Mouse (Mus musculus): ENCODE data around the gene Dus4l.
"Not testable (repeated sequence)": the region's sequence is repeated elsewhere in the genome, so short reads cannot be mapped to it uniquely, and the experiment has no call there.

The Dus4l gene

DNA sequence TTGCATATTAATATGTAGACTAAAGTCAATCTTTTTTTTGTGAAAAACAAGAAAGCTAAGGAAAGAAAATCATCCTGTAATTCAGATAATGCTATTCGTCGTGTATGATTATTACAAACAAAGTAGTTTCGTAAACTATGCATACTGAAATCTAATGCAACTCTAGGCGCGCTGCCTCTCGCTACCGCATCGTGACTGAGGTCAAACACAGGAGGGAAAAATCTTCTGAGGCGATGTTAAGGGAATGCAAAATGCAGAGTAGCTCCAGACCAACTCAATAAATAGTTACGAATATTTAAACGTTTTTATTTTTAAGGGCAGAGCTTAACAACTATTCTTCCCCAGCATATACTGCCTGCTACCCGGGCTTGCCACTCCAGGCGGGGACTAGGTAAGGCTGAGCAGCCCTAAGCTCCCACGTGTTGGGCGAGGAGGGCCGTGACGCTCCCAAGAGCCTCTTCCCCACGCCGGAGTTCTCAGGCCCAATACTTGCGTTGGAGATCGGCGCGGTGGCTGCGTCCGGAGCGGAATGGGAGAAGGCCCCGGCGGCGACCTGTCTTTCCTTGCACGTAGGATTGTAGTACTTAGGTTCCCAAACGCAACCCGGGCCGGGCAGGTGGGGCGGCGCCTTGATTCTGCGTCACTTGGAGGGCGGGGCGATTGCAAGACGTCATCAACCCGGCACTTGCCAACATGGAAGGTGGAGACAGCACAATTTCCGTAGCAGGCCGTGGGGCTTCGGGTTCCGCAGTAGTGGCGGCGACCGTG, at the start of gene Dus4l, which contains the start of gene Cog5:
Gene Dus4l (minus strand): TSS at position 630 of the 768 bp plus-strand sequence.
Gene Cog5 (plus strand): TSS at position 673 of the 768 bp plus-strand sequence.
- DNase-seq (ENCODE audit: extremely low read depth, low read depth) = peak; percentile 73

- no peak for DNase-seq (ENCODE audit: extremely low read depth, low read depth)
Measured at GRCm38 (mm10) chr12:31703904-31704303, 49.3 kb upstream of the Dus4l start.

- no peak for DNase-seq (ENCODE audit: extremely low read depth, low read depth)
Measured at GRCm38 (mm10) chr12:31701411-31701810, 46.8 kb upstream of the Dus4l start.

- no peak for DNase-seq (ENCODE audit: extremely low read depth, low read depth)
Measured at GRCm38 (mm10) chr12:31700623-31701347, 46.2 kb upstream of the Dus4l start.

GRCm38 (mm10) chr12:31693278-31693677, 38.7 kb upstream of the Dus4l start:
- peak; percentile 8 for DNase-seq (ENCODE audit: extremely low read depth, low read depth)

- no peak for DNase-seq (ENCODE audit: extremely low read depth, low read depth)
Measured at GRCm38 (mm10) chr12:31686679-31687078, 32.1 kb upstream of the Dus4l start.

DNA sequence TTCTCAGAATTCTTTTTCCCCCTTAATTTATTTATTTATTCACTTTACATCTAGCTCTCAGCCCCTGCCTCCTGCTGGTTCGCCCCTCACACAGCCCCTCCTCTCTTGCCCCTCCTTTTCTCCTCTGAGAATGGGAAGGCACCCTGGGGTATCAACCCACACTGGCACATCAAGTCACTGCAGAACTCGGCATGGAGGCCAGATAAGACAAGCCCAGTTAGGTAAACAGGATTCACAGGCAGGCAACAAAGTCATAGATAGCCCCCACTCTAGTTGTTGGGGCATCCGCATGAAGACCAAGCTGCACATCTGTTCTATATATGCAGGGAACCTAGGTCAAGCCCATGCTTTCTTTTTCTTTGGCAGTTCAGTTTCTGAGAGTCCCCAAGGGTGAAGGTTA, 12.6 kb upstream of the Dus4l start:
- DNase-seq (ENCODE audit: extremely low read depth, low read depth) = no peak

DNA sequence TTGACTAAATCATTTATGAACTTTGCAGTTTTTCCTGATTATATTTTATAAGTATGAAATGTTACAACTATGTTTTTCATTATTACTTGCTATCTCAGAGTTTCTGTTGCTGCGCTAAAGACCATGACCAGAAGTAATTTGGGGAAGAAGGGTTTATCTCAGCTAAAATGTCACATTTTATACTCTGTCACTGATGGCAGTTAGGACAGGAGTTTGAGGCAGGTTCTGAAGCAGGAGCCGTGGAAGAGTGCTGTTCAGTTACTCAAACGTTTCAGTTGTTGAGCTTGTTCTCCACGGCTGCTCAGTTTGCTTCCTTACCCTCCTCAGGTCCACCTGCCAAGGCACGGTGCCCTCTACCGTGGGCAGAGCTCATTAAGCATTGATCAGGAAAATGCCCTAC, 11.4 kb upstream of the Dus4l start:
- no peak for DNase-seq (ENCODE audit: extremely low read depth, low read depth)

DNA sequence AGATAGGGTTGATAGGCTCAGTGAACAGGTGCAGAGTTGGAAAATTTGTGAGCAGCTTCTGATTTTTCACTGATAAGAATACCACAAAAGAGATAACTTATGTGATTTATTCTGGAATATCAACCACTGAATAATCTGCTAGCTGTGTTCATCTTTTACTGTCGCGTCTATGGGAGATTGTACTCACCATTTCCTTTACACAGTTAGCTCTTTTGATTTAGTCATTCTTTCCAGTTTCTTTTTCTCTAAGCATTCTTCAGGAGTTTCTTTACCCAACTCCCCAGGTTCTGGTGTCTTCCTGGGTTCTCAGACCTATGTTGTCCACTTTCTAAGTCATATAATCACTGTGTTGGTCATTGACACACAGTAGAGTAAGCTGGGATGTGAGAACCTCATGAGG, 2.2 kb upstream of the Dus4l start:
- no peak for DNase-seq (ENCODE audit: extremely low read depth, low read depth)

DNA sequence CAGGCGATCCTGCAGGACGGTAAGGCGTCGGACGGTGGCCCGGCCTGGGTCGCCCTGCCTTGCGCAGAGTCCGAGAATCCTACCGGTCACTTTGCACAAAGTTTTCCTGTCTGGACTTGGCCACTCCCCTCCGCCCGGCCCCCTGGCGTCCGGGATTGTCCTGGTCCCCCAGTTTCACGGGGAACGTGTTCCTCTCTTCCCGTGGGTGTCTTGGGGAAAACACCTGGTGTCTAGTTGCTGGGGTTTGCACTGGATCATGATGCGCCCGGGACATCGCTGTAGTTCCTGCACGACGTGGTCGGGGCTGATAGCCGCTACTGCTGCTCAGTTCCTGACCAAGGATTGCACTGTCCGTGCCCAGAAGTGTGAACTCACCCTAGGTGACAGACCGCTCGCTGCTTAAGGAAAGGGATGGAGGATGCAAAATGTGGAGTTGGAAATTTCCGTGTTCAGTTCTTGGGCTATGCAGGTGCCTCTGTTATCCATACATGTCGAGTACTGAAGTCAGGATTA, 395 bp upstream of the Dus4l start:
- DNase-seq (ENCODE audit: extremely low read depth, low read depth) = peak; percentile 19

DNA sequence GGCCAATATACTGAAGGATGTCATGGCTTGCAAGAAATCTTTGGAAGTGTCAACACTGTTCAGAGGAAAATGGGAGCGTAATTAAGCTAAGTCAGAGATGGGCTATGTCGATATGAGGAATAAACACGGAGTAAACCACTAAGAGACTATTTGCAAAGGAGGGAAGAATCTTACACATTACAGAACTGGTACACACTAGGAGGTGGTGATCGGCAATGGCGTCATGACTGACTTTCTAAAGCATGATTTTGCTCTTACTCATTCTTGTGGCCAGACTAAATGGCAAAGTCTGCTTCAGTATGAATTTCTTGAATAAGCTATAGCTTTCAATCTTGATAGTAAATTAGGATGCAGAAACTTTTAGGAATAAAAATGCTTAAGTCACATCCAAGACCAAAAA, 1.0 kb downstream of the Dus4l start:
- peak; percentile 17 for DNase-seq (ENCODE audit: extremely low read depth, low read depth)

GRCm38 (mm10) chr12:31635240-31635607, 19.4 kb downstream of the Dus4l start:
- no peak for DNase-seq (ENCODE audit: extremely low read depth, low read depth)

DNA sequence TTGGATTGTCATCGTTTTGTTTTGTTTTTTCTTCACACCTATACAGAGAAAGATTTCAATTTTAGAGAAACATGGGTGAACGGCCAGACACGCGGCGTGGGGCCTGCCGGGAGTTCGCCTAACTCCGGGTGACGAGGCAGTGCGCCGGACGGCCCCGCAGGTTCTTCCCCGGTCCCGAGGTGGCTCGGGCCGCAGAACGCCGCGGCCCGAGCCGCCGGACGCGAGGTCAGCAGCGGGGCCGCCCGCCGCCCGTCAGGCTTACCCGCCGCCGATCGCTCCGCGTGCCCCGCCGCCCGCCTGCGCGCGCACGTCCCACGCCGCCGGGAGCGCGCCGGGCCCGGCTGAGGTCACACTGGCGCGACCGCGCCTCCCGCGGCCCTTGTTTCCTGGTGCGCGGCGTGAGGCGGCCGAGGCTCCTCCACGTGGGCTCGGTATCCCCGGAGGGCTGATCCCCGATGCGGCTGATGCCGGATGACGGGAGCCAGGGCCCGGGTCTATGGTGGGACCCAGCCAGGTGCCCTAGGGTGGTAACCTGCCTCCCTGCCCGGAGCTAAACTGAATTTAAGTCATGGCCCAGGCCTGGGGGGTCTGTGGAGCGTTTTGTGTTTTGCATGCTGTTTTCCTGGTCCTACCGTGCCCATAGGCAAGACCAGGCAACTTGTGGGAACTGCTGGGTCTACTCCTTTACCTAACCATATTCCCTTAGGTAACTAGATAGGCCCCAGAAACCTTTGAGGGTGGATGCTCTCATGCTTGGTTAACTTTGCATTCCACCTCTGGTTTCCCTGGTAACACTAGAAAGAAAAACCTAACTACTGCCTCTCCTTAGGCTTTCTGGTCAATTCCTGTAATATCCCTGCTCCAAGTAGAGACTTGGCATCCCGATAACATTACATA, 20.0 kb downstream of the Dus4l start, which contains the start of gene Bcap29:
Gene Bcap29 (minus strand): TSS at position 316 of the 897 bp plus-strand sequence.
- peak; percentile 15 for DNase-seq (ENCODE audit: extremely low read depth, low read depth)

GRCm38 (mm10) chr12:31633970-31634342, 20.7 kb downstream of the Dus4l start:
- DNase-seq (ENCODE audit: extremely low read depth, low read depth) = peak; percentile 25

DNA sequence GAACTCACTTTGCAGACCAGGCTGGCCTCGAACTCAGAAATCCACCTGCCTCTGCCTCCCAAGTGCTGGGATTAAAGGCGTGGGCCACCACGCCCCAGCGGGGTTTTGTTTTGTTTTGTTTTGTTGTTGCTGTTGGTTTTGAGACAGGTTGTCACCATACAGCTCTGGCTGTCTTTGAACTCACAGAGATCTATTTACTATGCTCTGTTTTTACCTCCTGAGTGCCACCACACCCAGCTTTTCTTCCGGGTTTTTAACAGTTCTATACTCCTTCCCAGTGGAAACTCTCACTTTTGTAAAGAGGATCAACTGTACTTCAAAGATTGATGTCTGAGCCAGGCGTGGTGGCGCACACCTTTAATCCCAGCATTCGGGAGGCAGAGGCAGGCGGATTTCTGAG, 26.2 kb downstream of the Dus4l start:
- DNase-seq (ENCODE audit: extremely low read depth, low read depth) = not testable (repeated sequence)

DNA sequence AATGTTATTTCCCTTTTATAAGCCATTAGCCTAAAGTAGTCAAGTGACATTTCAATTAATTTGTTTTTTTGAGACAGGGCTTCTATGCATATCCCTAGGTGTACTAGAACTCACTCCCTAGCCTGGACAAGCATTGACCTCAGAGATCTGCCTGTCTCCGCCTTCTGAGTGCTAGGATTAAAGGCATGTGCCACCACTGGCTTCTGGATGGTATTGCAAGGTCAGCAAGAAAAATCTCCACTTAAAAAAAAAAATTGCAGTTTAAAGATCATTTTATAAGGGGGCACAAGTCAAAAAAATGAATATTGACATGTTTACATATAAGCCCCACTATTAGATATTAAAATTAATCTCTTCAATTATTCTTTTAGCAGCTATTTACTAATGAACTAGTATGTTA, 29.6 kb downstream of the Dus4l start:
- DNase-seq (ENCODE audit: extremely low read depth, low read depth) = no peak

DNA sequence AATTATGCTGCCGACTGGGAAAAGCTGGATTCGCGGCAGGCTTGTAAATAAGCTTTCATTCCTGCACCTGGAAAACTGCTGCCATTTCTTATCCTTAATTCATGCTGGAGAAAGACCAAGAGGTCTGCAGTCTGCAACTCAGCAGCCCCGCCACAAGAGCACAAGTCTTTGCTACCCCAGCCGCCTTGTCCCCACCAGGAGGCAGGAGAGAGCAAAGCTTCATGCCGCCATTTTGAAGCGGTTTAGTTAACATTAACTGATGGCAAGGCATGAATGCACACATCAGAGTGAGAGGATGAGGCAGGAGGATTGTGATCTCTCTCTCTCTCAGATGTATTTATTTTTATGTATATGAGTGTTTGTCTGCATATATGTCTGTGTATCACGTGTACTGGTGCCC, 34.5 kb downstream of the Dus4l start:
- DNase-seq (ENCODE audit: extremely low read depth, low read depth) = no peak

DNA sequence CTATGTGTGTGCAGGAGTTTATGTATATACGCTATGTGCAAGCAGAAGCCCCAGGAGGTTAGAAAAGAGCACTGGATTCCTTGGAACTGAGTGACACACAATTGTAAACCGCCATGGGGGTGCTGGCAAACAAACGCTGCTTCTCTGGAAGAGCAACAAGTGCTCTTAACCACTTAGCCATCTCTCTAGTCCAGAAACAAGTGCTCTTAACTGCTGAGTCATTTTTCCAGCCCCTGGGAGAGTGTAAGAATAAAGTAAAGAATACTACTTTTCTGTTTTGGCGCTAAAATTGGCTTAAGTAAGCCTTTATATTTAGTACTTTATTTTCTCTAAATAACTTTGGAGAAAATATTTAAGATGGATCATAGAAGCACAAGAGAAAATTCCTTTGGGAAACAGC, 41.3 kb downstream of the Dus4l start:
- no peak for DNase-seq (ENCODE audit: extremely low read depth, low read depth)

DNA sequence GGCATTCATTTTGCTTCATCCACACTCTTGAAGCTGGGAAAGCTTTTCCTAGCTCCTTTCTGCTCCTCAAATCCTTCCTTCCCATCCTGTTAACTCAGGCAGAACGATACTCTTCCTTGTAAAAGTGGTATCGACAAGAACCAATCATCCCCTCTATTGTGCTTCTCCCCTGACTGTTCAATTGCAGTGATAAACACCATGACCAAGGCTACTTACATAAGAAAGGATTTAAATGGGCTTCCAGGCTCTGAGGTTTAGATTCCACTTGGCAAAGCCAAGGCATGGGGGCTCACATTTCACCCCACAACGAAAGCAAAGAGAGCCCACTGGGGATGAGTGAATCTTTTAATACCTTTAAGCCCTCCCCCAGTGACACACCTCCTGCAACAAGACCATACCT, 46.5 kb downstream of the Dus4l start:
- DNase-seq (ENCODE audit: extremely low read depth, low read depth) = no peak

DNA sequence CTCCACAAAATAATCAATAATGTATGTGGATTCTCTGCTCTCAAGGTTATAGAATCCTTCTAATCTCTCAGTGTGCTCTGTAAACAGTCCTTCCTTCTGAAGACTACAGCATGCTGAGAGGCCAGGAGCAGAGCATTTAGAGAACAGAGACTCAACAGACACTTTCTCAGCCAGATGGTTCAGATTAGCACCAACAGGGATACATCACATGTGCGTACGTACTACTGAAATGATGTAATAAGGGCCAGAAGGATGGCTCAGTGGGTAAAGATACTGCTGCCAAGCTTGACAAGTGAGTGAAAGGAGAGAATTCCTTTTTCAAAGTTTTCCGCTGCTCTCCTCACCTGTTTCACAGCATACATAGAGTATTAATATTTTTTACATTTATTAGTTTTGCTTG, 49.7 kb downstream of the Dus4l start:
- DNase-seq (ENCODE audit: extremely low read depth, low read depth) = no peak

GRCm38 (mm10) chr12:31603586-31603985, 51.0 kb downstream of the Dus4l start:
- no peak for DNase-seq (ENCODE audit: extremely low read depth, low read depth)

DNA sequence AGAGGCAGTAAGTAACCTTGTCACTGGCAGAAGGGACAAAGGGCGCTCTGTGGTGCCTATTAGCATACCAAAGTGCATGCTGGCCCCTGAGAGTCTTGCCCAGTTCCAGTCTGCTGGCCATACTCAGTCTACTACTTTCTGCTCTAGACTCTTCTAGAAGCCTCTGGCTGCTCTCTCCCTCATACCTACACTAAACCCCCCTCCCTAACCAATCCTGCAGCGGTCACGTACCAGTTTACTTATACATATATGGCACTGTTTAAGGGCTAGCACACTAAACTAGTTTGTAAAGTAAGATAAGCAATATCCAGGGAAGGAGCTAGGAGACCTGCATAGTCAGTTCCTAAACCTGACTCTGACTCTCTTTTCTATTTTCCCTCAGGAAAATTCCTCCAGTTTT, 60.3 kb downstream of the Dus4l start:
- DNase-seq (ENCODE audit: extremely low read depth, low read depth) = no peak
